Mouse (Mus musculus) neutrophil, adult 83 days (primary cell): Measurements from ENCODE around the gene Gm20931. TPM values are rescaled to one million over a fixed set of nuclear protein-coding genes. Genes with fewer than 3 reads are reported as not detected.

Source experiments
- total RNA-seq, 2 experiments: library from RNA; stranded (reverse); gene quantifications; one replicate each; pipeline ENCODE4 v1.2.4; 2023

Gene Gm20931
- not detected for total RNA-seq

DNA sequence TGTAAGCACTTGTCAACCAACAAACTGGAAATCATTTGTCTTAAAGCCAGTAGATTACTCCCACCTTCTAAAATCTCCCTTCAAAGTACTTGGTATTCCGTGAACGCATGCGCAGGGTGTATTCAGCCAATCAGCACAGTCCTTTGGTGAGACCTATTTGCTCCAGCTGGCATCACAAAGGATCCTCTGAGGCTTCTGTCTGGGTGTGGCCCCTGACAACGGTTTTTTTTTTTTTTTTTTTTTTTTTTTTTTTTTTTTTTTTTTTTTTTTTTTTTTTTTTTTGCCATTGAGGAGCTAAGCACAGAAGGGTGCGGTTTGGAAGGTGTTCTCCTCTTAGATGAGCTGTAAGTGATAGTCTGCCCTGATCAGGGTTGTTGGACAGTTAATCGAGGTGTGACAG is at the start of gene Gm20931:
TSS of gene Gm20931 (plus strand) at position 301 of the 400 bp plus-strand sequence.

